Mouse (Mus musculus): ENCODE measurements around the gene Aspn. TPM values are rescaled to one million over a fixed set of nuclear protein-coding genes. Genes with fewer than 3 reads are reported as not detected.

Aspn gene
- polyA plus RNA-seq, 1 experiment: 1.0 TPM

DNA sequence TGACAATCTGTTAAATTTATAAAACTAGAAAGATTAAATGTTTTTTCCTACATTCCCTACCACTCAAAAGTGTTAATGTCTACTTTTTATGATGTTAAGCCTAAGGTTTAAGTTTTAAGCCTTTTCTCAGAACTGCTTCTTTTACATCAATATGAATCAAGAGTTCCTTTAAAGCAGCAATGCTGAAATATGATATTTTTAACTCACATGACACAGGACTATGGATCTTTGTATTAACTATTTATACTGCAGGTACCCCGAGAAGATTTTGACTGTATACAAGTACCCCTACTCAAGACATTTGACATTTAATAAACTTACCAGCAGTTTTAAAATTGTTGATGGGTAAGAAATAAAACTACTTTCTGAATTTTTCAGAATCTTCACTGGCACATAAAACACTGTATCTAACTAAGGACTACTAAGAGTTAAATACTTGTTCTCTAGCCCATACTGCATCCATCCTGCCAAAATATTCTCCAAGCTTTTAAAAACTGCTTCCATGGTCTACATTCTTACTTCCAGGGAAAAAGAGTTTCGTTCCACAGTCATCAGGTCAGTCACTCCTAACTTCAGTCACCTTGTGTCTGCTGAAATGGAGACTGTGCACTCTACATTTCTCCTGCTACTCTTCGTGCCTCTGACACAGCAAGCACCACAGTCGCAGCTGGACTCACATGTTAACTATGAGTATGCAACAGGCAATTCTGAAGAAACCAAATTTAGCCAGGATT, 64.5 kb downstream of the Aspn start:
- 71% methylated on average over 4 of the region's 4 CpGs for WGBS
- Histone ChIP-seq H3K4me1 (ENCODE audit: control insufficient read depth, insufficient read depth, low read length) (no peaks in the 10 kb centered on the region), H3K4me3 (ENCODE audit: insufficient read depth, low read depth, low read length) (peak overlapping the region; percentile 41), H3K36me3 (ENCODE audit: control insufficient read depth, insufficient read depth, low read length) (no peaks in the 10 kb centered on the region), H3K27ac (ENCODE audit: insufficient read depth, low read depth, low read length) (no peak overlapping the region), H3K27me3 (replicated peaks; ENCODE audit: control insufficient read depth, insufficient read depth, low read length) (no peaks in the 10 kb centered on the region)
- TF ChIP-seq POLR2A (IDR thresholded peaks at IDR 0.05; ENCODE audit: low read depth, low read length): no peak
- TF ChIP-seq CTCF (conservative IDR thresholded peaks at IDR 0.05; ENCODE audit: insufficient read depth, insufficient read length, low read depth, low read length): no peak
- no peak for DNase-seq

- DNase-seq: no peak
- Histone ChIP-seq H3K27me3 (replicated peaks; ENCODE audit: control insufficient read depth, insufficient read depth, low read length) (no peaks in the 10 kb centered on the region), H3K36me3 (ENCODE audit: control insufficient read depth, insufficient read depth, low read length) (no peaks in the 10 kb centered on the region), H3K4me1 (ENCODE audit: control insufficient read depth, insufficient read depth, low read length) (no peaks in the 10 kb centered on the region), H3K4me3 (ENCODE audit: insufficient read depth, low read depth, low read length) (no peak overlapping the region), H3K27ac (ENCODE audit: insufficient read depth, low read depth, low read length) (no peak overlapping the region)
- TF ChIP-seq CTCF (conservative IDR thresholded peaks at IDR 0.05; ENCODE audit: insufficient read depth, insufficient read length, low read depth, low read length): no peak
- no peak for TF ChIP-seq POLR2A (IDR thresholded peaks at IDR 0.05; ENCODE audit: low read depth, low read length)
- 97% methylated on average over 3 of the region's 3 CpGs for WGBS
Observed at GRCm38 (mm10) chr13:49617021-49617420, 72.8 kb downstream of the Aspn start.

Other genes with a start within 250 kb of the Aspn start
- gene Fgd3, start 224.1 kb upstream of the Aspn start, polyA plus RNA-seq (2012; rRNA removed): 6.2 and 6.3 TPM in 2 replicates
- gene Bicd2, start 202.9 kb upstream of the Aspn start, polyA plus RNA-seq (2012; rRNA removed): 17.0 and 17.6 TPM in 2 replicates
- 6.5 and 7.1 TPM in 2 replicates for gene Ippk, start 123.2 kb upstream of the Aspn start, polyA plus RNA-seq (2012; rRNA removed)
- gene Tes3-ps, start 51.1 kb upstream of the Aspn start, polyA plus RNA-seq (2012; rRNA removed): not detected in 2 replicates
- gene Ecm2, start 39.6 kb upstream of the Aspn start, polyA plus RNA-seq (2012; rRNA removed): 2.0 and 3.0 TPM in 2 replicates
- 0.69 and 0.70 TPM in 2 replicates for gene Omd, start 38.0 kb downstream of the Aspn start, polyA plus RNA-seq (2012; rRNA removed)
- 8.8 and 10.9 TPM in 2 replicates for gene Ogn, start 63.6 kb downstream of the Aspn start, polyA plus RNA-seq (2012; rRNA removed)
- gene Cenpp, start 108.3 kb downstream of the Aspn start, polyA plus RNA-seq (2012; rRNA removed): 0.17 and 0.34 TPM in 2 replicates
- 1.3 and 2.3 TPM in 2 replicates for gene Nol8, start 108.6 kb downstream of the Aspn start, polyA plus RNA-seq (2012; rRNA removed)
- gene Iars, start 137.7 kb downstream of the Aspn start, polyA plus RNA-seq (2012; rRNA removed): 16.9 and 19.5 TPM in 2 replicates